Mouse (Mus musculus) urinary bladder, postnatal 25 days (tissue): ENCODE results near the gene Hsp90ab1.

Experiments used
- DNase-seq: peaks from one replicate; pipeline ENCODE4 v3.0.0; 2022; ENCODE audit warnings: low spot score

The Hsp90ab1 gene

GRCm38 (mm10) chr17:45596631-45597396, 23.7 kb upstream of the Hsp90ab1 start:
- peak; percentile 57 for DNase-seq

- no peak for DNase-seq
These were observed 22.8 kb upstream of the Hsp90ab1 start for GRCm38 (mm10) chr17:45595736-45596390.

GRCm38 (mm10) chr17:45594881-45595735, 22.0 kb upstream of the Hsp90ab1 start:
- peak; percentile 73 for DNase-seq

- DNase-seq, result no peak
These were observed 21.1 kb upstream of the Hsp90ab1 start for GRCm38 (mm10) chr17:45594195-45594594.

- DNase-seq, result no peak
These were observed 20.4 kb upstream of the Hsp90ab1 start for GRCm38 (mm10) chr17:45593479-45593878.

DNA sequence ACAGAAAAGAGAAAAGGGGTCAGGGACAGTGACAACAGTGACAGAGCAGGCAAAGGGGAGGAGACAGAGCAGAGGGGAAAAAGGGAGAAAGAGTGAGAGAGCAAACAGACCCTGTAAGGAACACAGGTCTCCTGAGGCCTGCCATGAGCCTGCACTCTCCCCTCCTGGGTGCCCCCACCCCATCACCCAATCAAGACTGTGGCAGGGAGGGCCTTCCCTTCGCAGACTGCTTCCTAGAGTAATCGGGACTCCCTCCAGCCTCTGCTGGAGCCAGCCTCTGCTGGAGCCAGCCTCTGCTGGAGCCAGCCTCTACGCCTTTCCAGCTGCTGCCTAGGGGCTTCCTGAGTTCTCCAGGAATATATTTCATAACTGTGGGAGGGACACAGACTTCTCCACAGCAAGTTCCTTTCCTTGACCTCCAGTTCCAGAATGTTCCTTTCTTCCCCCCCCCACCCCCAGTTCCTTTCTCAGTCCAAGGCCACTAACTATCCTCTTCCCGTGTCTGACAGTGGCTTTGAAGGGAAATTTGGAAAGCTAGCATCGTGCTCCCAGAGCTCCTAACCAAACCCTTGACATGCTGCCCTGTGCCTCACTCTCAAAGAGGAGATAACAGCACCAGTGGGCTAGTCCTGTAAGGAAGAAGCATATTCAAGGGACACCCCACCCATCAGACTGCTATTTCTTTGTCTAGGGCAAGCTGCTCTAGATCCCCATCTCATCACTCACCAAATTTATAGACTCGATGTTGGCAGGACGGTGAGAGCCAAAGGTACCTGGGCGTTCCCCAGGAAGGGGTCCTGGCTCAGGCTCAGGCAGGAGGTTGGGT, 19.7 kb upstream of the Hsp90ab1 start:
- DNase-seq, result no peak

DNA sequence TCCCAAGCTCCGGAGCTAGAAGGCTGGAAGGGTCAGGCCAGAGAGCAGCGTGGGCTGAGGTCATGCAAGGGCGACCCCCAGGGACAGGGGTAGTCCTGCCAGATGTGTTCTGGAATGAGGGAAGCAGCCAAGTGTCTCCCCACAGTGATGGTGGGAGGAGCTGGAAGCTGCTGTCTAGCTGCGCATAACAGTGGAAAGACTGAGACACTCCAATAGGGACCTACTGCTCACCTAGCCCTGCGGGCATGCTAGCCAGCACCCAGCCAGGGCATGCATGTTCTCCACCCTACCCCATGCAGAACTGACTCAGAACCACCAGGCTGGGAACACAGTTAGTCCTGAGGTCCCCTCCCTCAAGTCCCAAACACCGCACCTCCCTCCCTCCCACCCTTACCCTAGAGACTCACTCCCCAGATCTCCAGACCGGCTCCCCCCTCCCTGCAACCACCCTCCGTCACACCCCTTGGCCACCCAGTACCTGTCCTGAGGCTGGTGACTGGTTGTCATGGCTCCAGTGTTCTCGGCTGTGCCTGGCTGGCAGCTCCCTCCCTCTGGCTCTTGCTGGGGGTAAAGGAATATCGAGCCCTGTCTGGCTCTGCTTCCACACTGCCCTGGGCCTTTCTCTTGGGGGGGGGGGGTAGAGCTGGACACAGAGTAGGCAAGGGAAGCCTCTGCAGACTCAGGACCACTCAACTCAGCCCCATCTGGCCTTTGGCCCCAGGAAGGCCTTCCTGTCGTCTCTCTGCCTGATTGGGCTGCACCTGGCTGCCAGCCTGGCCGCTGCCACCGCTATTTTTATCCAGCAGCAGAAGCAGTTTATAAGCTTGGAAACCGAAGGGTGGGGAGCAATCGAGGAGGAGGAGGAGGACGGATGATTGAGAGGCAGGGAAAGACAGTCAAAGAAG, 18.9 kb upstream of the Hsp90ab1 start:
- no peak for DNase-seq

- no peak for DNase-seq
These were observed 17.3 kb upstream of the Hsp90ab1 start for GRCm38 (mm10) chr17:45590410-45590809.

DNA sequence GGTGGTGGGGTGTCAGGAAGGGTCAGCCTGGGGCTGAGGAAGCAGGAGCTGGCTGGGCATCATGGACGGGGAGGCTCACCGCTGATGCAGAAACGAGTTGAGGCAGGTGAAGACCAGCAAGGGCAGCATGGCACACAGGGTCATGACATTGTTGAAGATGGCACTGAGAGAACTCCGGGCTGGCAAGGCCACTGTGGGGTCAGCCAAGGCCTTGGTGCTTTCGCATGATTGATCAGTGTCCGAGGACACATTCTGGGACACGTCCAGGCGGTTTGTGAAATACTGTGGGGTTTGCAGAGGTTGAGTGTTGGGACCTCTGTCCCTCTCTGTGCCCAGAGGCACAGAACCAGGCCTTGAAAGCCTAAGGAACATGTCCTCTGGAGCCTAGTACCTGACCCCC, 16.8 kb upstream of the Hsp90ab1 start:
- no peak for DNase-seq

GRCm38 (mm10) chr17:45589236-45589635, 16.2 kb upstream of the Hsp90ab1 start:
- no peak for DNase-seq

DNA sequence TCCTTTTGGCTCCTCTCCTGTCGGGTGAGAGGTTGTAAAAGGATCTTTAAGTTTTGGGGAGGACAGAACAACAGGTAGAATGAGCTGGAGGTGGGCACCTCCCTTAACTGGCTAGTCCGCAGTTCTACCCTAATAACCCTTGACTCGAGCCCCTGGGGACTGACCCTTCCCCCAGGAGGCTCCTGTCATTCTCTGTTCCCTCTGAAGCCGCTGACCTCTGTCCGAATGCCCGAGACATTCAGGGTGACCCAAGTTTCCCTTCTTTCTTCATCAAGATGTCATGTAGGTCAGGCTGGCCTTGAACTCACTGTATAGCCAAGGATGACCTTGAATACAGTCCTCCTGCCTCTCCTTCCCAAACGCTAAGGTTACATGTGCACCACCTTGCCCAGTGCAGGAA, 15.3 kb upstream of the Hsp90ab1 start:
- DNase-seq, result no peak

DNA sequence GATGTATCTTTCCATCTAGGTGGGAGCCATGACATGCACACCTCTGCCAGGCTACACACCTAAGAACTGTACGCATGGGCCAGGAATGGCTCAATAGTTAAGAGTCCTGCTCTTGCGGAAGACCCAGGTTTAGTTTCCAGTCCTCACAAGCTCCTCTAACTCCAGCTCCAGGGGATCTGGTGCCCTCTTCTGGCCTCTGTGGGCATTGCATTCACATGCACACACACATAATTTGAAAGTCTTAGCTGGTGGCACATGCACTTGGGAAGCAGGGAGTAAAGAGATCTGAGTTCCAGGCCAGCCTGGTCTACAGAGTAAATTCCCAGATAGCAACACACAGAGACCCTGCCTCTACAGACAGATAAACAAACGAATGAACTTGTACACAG, 13.4 kb upstream of the Hsp90ab1 start:
- DNase-seq, result no peak

DNA sequence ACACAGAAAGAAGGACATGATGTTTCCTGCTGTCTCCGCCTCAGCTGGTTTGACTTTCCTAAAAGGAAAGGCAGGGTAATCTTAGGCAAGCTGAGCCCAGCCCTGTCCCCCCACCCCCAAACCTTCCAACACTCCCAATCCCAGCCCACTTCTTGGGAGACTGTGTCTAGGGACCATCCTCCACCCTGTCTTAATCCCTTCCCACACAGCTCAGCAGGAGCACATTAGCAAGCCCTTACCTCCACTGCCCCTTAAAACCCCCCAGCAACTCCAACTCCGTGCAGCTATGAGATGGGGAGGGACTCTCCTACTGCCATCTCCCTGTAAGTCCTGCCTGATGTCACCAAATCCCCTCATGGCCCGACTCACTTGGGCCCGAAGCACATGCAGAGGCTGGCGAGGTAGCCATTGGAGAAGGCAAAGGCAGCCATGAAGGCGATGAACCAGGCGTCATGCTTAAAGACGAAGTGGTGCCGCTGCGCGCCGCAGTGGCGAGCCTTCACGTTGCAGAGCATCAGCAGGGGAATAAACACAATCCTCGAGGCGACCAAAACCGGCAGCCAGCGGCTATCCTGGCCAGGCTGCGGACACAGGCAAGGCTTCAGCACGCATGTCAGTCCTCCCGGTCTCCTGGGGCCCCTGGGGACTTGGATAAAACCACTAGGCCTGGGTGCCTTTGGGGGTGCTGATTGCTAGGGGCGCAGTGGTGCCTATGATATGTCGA, 12.8 kb upstream of the Hsp90ab1 start:
- DNase-seq, result no peak

DNA sequence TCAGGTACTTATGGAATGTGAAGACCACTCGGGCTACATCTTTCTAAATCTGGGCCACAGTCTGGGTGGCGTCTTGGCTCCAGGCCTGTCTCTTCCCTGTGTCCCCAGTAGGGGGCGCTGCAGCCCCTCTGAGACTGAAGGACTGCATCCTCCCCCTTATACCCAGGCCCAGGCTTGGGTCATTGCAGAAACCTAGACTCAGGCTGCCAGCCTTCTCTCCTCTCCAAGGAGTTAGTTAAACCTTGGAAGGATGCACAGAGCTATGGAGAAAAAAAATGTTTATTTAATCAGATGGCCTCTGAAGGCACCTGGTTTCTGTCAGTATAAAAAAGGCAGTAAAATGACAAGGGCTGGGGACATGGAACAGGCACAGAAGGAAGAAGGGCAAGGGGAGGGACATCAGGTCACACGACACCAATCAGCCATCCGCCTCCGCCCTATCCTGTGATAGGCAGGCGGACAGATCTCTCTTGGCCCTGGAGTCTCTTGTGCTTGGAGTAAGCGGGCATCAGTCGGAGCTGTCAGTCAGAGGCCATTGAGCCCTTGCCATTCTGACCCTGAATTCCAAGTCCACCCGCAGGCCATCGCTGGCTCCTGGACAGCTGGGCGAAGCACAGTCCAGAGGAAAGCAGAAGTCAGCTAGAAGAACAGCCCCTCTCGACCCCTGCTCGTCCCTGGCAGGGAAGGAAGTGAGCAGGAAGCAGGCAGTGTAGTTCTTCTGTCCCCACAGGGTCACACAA, 12.0 kb upstream of the Hsp90ab1 start:
- DNase-seq, result peak; percentile 68

GRCm38 (mm10) chr17:45584096-45584896, 11.2 kb upstream of the Hsp90ab1 start:
- DNase-seq, result peak; percentile 61

- no peak for DNase-seq
These were observed 9.8 kb upstream of the Hsp90ab1 start for GRCm38 (mm10) chr17:45582715-45583355.

- no peak for DNase-seq
These were observed 9.1 kb upstream of the Hsp90ab1 start for GRCm38 (mm10) chr17:45582188-45582587.

GRCm38 (mm10) chr17:45581567-45581983, 8.5 kb upstream of the Hsp90ab1 start:
- peak; percentile 57 for DNase-seq
